Mouse (Mus musculus) cerebellum, adult (tissue): ENCODE measurements at regions not wholly inside any gene's neighbourhood (a gene's known extent, or its start where the extent isn't known, plus 50 kb on each side); places are given as distances from the start of the nearest gene placed in this dataset.
"Not testable (repeated sequence)": the region's sequence is repeated elsewhere in the genome, so short reads cannot be mapped to it uniquely, and the experiment has no call there.

Experiments
- ATAC-seq: cut with Nextera tagmentation; 2 replicates; pipeline ENCODE4 v1.9.2; 2017; ENCODE audit warnings: mild to moderate bottlenecking, moderate library complexity, mixed read lengths; ENCODE audit not compliant: insufficient number of reproducible peaks, low FRiP score, low TSS enrichment

GRCm38 (mm10) chr3:7811301-7811700, 1191.1 kb upstream of the 1700008P02Rik start:
- not testable (repeated sequence) for ATAC-seq

GRCm38 (mm10) chr3:7805121-7805520, 1184.9 kb upstream of the 1700008P02Rik start:
- ATAC-seq: not testable (repeated sequence)

DNA sequence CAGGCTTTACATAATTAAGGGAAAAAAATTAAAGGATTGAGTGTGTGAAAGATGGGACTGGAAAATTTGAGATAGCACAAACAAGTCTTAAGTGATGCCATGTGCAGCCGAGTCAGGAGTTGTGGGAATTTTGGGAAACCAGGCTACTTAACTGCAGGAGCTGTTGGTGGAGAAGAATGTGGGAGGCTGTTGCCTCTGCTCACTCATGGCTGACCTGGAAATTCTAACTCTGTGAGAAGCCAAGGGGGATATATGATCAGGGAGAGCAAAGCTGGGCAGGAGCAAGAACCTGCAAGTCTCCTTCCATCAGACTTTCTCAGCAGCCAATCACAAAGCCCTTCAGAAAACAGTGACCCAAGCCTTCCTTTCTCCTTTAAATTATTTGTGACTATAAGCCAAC, 1184.0 kb upstream of the 1700008P02Rik start:
- no peak for ATAC-seq

DNA sequence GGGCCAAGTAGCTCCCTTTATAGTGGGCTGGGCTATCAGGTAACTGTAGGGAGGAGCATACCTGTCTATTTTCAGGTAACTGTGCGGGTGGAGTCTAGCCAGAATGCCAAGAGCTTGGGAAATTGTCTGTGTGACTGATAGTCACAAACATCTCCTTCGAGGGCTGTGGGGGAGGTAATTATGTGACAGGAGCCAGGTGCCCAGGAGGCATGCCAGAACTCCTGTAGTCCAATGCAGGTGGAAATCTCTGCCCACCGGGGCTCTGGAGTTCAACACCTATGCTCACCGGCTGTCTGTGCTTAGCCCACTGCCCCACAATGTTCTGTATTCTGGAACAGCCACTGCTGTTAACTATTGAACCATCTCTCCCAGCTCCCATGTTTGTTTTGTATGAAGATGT, 1179.2 kb upstream of the 1700008P02Rik start:
- no peak for ATAC-seq

GRCm38 (mm10) chr3:7787665-7788064, 1167.4 kb upstream of the 1700008P02Rik start:
- ATAC-seq: peak; percentile 100

GRCm38 (mm10) chr3:7785096-7785495, 1164.9 kb upstream of the 1700008P02Rik start:
- ATAC-seq: no peak

DNA sequence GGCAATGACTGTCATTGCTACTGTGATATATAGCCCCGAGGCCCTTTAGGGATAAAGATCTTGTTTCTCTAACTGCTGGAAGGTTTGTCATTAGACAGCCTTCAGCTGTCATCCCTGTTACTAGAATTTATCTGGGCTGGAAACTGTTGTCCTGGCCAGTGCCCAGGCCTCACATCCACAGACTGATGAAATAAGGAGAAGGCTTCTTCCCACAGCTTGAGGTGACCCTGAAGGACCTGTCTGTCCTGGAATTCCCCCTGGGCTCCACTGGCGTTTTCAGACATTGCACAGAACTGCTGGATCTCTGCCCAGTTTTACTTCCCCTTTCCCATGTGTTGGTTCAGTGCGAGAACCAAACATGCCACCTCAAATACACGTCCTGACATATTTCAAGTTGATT, 1135.2 kb upstream of the 1700008P02Rik start:
- peak; percentile 26; the same call in 1 of the 2 replicates for ATAC-seq

GRCm38 (mm10) chr3:7713741-7714140, 1093.5 kb upstream of the 1700008P02Rik start:
- no peak for ATAC-seq

- no peak for ATAC-seq
These were observed 1092.9 kb upstream of the 1700008P02Rik start for GRCm38 (mm10) chr3:7713130-7713529.

GRCm38 (mm10) chr3:7712466-7712865, 1092.2 kb upstream of the 1700008P02Rik start:
- ATAC-seq: no peak

- no peak for ATAC-seq
These were observed 1088.4 kb upstream of the 1700008P02Rik start for GRCm38 (mm10) chr3:7708609-7709008.

GRCm38 (mm10) chr3:7683536-7683935, 1063.3 kb upstream of the 1700008P02Rik start:
- no peak for ATAC-seq

GRCm38 (mm10) chr3:7682816-7683215, 1062.6 kb upstream of the 1700008P02Rik start:
- not testable (repeated sequence) for ATAC-seq

DNA sequence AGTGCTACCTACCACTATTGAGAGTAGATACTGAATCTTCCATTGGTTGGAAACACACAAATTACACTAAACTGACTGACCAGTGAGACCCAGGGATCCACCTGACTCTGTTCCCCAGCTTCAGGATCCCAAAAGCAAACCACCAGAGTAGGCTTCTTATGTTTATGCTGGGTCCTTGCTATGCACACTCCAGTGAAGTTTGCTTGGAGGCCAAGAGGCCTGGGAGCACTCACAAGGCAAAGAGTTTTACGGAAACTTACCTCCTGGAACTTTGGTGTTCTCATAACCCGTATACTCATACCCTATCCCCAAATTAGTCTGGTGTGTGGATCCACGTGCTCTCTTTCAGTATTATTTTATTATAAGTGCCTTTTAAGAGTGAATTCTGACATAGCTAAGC, 1062.1 kb upstream of the 1700008P02Rik start:
- no peak for ATAC-seq

DNA sequence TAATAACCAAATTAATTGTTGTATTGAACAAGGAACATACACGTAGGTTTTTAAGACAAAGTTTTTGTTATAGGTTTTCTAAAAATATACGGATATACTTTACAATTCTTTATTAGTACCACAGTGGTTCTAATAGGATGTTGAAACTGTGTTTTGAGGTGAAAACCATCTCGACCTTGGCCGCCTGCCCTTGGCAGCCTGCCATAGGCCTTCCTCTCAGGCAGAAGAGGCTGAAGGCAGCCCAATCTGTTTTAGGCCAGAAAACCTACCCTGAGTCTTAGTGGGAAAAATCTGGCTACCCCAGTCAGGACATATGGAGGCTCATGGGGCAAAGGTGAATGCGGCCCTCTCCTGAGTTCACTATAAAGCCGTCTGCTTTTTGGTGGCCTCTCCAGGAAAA, 1049.7 kb upstream of the 1700008P02Rik start:
- no peak for ATAC-seq

DNA sequence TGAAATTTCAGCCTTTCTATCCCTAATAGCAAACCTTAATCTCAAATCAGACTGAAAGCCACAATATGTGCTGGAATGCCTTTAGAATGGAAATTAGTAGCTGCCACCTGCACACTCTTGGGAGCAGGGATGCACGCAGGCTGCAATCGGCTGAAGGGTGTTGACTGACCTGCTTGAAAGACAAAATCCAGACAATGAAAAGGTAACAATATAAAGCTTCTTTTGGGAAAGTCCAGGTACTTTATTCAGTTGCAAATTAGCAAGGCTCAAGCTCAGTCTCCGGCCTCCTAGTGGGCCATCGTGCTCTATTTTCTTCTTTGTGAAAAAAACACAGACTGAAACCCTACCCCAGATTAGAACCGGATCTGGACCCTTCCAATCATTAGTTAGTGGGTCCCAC, 1047.6 kb upstream of the 1700008P02Rik start:
- not testable (repeated sequence) for ATAC-seq

DNA sequence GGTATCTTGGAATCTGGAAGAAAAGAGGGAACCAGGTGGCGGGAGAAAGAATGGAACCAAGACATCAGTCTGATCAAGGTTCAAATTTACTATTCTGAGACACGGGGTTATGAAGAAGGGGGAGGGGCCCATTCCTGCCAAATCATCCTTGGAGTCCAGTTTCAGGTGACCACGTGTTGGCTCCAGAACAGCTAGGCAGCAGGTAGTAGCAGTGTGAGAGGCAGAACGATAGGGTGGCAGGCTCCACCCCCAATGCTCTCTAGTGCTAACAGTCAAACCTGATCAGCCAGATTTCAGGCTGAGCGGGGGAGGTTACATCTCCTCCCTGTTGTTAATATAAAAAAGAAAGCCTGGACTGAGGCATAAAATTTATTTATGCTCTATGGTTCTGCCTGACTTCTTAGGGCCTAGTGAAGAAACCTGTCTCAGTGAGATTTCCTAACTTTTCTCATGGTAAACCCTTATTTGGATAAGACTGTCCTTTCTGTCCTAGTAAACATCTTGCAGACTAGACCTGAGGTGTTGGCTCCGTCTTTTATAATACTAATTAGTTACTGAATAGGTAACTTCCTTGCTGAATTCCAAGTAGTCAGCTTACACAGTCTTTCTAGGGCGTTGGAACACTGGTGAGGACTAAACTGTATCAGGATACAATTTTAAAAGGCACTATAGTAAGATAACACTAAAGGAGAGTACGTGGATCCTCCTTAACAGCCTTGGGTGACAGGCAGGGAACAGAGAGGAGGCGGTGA, 1046.3 kb upstream of the 1700008P02Rik start:
- ATAC-seq: not testable (repeated sequence)
